Mouse (Mus musculus) olfactory bulb, adult 2 months (tissue): ENCODE data around the gene Hoxd9. TPM values are rescaled to one million over a fixed set of nuclear protein-coding genes. Genes with fewer than 3 reads are reported as not detected.

Experiments used
- H3K27ac ChIP-seq: fragments of 200-500 bp; 2 replicates; pipeline ENCODE4 v1.5.1; 2012; ENCODE audit warnings: low read depth, low read length; ENCODE audit not compliant: insufficient read depth
- H3K4me1 ChIP-seq: fragments of 200-500 bp; 2 replicates; pipeline ENCODE4 v1.6.1; 2012; ENCODE audit warnings: low read length; ENCODE audit not compliant: control insufficient read depth, insufficient read depth
- H3K4me3 ChIP-seq: fragments of 200-500 bp; 2 replicates; pipeline ENCODE4 v1.5.1; 2012; ENCODE audit warnings: mild to moderate bottlenecking, low read depth, low read length, moderate library complexity; ENCODE audit not compliant: insufficient read depth
- CTCF ChIP-seq: fragments of 200-500 bp; IDR thresholded peaks from 2 replicates; pipeline ENCODE4 v1.5.1; 2012; ENCODE audit warnings: low read depth, mild to moderate bottlenecking, low read length, moderate library complexity; ENCODE audit not compliant: insufficient read depth
- POLR2A ChIP-seq: fragments of 200-500 bp; IDR thresholded peaks from 2 replicates; pipeline ENCODE4 v1.6.1; 2012; ENCODE audit warnings: mild to moderate bottlenecking, low read depth, low read length, moderate library complexity; ENCODE audit not compliant: insufficient read depth
- WGBS: fragments of 180-500 bp; shearing (Covaris S2); methylation state at CpG from one replicate; pipeline ENCODE4 v1.1.7; 2018; 5-methylcytosine and 5-hydroxymethylcytosine counted together
- polyA plus RNA-seq: library from polyadenylated mRNA; stranded (reverse); fragments of >200 nt; gene quantifications from 2 replicates; pipeline ENCODE4 v1.2.4, GENCODE M21; 2012; ENCODE audit warnings: low replicate concordance; ENCODE audit not compliant: missing spikeins, insufficient read depth, insufficient read length

Hoxd9 gene
- polyA plus RNA-seq, 1 experiment = not detected

DNA sequence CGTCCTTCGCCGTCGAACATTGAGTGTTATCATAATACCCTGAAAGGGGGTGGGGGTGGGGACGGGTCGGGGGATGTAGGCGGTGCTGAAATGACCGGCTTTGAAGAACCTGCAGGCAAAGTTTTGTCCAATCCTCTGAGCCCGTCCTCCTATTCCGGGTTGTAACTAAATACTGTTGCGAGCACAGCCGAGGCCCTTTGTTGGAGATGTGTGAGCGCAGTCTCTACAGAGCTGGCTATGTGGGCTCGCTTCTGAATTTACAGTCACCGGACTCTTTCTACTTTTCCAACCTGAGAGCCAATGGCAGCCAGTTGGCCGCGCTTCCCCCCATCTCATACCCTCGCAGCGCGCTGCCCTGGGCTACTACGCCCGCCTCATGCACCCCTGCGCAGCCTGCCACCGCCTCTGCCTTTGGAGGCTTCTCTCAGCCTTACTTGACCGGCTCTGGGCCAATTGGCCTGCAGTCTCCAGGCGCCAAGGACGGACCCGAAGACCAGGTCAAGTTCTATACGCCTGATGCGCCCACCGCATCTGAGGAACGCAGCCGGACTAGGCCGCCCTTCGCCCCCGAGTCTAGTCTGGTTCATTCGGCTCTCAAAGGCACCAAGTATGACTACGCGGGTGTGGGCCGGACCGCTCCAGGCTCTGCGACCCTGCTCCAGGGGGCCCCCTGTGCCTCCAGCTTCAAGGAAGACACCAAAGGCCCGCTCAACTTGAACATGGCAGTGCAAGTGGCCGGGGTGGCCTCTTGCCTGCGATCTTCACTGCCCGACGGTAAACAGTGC lies 22.5 kb upstream of the Hoxd9 start, which contains the start of gene Hoxd12:
TSS of gene Hoxd12 (plus strand) at position 133 of the 785 bp plus-strand sequence.
- WGBS = 4% methylated on average over 47 of the region's 47 CpGs
- H3K4me3 ChIP-seq = no peak within 1 kb of the TSS
- no peak for TF ChIP-seq POLR2A
- TF ChIP-seq CTCF = no peak
- peaks cover 5% of the 10 kb centered on the region for H3K4me1 ChIP-seq
- no peak within 1 kb of the TSS for H3K27ac ChIP-seq

DNA sequence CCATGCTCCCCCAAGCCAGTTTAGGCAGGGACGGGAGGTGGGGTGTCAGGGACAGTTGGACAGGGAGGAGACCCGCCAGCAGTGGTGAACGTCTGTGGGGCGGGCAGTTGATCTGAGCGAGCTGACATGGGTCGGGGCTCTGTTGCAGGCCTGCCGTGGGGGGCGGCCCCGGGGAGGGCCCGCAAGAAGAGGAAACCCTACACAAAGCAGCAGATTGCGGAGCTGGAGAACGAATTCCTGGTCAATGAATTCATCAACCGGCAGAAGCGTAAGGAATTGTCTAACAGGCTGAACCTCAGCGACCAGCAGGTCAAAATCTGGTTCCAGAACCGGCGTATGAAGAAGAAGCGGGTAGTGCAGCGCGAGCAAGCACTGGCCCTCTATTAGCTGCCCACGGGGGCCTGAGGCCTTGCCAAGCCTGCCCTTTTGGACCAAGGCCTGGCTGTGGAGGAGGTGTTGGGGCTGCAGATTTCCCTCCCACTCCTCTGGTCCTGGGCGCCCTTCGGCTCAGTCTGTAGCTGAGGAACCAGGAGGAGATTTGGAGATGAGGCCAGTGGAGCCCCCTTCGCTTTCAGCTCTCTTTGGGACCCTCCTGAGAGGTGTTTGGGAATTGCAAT lies 21.8 kb upstream of the Hoxd9 start:
- WGBS = 6% methylated on average over 24 of the region's 24 CpGs
- Histone ChIP-seq H3K4me1 (peaks cover 5% of the 10 kb centered on the region), H3K4me3 (no peak overlapping the region), H3K27ac (no peak overlapping the region)
- TF ChIP-seq POLR2A (no peak), CTCF (no peak)

DNA sequence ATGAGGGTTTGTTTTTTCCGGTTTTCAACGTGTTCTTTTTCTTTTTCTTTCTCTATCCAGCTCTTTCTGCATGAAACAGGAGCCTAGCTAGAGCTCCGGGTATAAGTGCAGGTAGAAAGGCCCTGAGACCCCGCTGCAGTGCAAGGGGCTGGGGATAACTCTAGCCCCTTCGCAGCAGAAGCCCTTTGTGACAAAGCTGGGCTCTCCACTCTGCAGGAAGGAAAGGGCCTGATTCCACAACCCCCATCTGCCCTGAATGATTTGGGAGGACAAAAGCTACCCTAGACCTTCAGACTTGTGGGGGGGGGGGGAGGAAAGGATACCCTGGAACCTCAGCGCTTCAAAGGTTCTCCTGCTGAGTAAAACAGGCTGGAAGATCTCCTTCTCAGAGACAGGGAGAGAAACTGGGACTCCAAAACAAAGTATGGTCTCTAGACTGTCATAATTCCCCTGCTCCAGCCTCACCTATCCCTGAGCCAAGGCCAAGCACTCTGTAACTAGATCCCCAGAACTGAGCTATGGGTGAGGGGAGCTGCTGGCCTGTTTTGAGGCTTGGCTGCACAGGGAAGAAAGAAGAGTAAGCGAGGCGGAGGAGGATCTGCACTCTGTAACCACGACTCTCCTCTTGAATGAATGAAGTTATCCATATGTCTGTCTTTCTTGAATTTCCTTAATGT lies 21.0 kb upstream of the Hoxd9 start:
- no peak overlapping the region for H3K4me3 ChIP-seq
- no peak for TF ChIP-seq CTCF
- TF ChIP-seq POLR2A = no peak
- WGBS = 6% methylated on average over 9 of the region's 9 CpGs

DNA sequence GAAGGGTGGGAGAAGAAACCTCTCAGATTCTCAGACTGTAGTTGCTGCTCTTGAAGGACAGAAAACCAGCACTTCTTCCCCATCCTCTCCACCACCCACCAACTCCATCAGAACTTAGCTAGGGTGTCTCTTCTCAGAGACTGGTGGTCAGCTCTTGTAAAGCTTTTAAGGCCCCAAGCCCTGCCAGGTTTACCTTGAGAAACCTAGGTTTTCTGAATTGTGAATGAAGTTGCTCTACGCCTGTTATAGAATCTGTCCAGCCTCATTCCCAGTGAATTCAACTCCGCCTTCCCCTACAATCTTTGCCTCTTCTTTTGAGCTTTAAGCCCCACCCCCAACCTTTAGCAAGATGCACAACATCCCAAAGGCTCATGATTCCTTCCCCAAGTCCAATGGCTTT lies 20.4 kb upstream of the Hoxd9 start:
- Histone ChIP-seq H3K4me1 (peaks cover 5% of the 10 kb centered on the region), H3K4me3 (no peak overlapping the region), H3K27ac (no peak overlapping the region)
- WGBS = 22% methylated on average over 2 of the region's 2 CpGs
- TF ChIP-seq POLR2A (no peak), CTCF (no peak)

More for the DNA sequence above, 21.0 kb upstream of the Hoxd9 start:
- Histone ChIP-seq H3K27ac (no peak overlapping the region), H3K4me1 (peaks cover 5% of the 10 kb centered on the region)

DNA sequence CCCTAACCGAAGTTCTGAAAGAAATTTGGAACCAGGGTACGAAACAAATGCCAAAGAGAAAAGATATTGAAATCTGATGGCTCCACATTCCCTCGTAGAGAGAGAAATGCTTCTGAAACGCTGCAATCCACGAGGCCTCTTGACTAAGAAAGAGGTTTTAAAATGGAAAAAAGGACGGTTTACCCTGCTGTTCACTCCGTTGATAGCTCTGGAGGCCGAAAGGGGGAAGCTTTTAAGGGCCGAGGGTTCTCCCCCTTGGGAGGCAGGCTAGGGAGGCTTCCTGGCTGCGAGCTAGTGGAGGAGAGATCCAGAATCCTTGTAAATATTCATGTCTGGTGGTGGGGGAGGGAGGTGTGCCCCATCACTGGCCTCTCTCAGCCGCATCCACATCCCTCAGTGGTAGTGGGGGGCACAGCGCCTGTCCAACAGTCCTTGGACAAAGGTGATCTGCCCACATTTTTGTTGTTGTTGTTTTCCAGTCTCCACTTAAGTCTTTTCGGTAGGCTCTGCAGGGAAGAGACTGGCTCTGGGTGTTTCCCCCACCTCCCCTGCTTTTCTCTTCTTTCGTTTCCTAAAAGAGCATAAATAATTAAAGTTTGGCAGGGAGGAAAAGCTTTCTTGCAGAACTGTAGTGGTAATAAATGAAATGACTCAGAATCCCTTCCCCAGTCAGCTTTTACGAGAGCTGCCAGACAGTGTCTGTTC lies 18.5 kb upstream of the Hoxd9 start, which contains the start of gene Hoxd11:
TSS of gene Hoxd11 (plus strand) at position 667 of the 705 bp plus-strand sequence.
- Histone ChIP-seq H3K27ac (no peak within 1 kb of the TSS), H3K4me3 (no peak within 1 kb of the TSS)
- WGBS = 4% methylated on average over 15 of the region's 15 CpGs

DNA sequence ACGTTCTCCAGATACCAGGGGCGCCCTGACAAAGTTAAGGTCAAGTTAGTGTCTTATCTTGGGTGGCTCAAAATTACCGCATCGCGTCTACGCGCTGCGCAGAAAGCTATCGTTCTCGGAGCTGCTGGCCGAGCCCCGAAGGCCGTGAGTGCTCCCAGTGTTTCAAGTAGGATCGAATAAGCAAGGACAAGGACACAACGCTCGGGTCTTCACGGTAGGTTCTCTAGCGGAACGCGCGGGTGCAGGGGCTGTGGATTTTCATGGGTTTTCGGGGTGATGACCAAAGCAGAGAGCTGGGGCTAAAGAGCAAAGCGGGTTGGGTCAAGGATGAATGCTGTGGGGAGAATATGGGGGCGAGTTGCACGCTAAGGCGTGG lies 17.9 kb upstream of the Hoxd9 start:
- 1% methylated on average over 26 of the region's 26 CpGs for WGBS
- Histone ChIP-seq H3K4me1 (no peaks in the 10 kb centered on the region), H3K27ac (no peak overlapping the region)

More for the DNA sequence above, 18.5 kb upstream of the Hoxd9 start, which contains the start of gene Hoxd11:
- no peak for TF ChIP-seq POLR2A
- TF ChIP-seq CTCF = no peak
- no peaks in the 10 kb centered on the region for H3K4me1 ChIP-seq

DNA sequence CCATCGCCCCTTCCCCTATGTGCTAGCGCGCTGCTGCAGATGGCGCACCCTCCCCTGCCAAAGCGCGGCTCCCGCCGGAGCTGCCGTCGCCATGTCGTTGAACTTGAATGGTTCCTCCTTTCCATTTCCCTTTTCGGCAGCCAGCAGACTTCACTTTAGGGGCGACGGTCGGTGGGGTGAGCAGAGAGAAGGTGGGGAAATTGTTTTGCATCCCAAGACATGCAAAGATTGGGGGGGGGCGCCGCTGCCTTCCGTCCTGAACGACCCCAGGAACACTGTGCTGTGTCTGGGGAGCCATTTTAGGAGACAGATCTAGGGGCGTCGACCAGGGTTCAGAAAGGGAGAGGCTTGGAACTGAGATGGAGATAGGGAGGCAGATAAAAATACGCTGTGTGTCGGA lies 17.5 kb upstream of the Hoxd9 start:
- no peak for TF ChIP-seq CTCF
- TF ChIP-seq POLR2A = no peak
- Histone ChIP-seq H3K4me3 (no peak overlapping the region), H3K27ac (no peak overlapping the region)

More for the DNA sequence above, 17.9 kb upstream of the Hoxd9 start:
- no peak for TF ChIP-seq CTCF
- TF ChIP-seq POLR2A = no peak
- H3K4me3 ChIP-seq = no peak overlapping the region

DNA sequence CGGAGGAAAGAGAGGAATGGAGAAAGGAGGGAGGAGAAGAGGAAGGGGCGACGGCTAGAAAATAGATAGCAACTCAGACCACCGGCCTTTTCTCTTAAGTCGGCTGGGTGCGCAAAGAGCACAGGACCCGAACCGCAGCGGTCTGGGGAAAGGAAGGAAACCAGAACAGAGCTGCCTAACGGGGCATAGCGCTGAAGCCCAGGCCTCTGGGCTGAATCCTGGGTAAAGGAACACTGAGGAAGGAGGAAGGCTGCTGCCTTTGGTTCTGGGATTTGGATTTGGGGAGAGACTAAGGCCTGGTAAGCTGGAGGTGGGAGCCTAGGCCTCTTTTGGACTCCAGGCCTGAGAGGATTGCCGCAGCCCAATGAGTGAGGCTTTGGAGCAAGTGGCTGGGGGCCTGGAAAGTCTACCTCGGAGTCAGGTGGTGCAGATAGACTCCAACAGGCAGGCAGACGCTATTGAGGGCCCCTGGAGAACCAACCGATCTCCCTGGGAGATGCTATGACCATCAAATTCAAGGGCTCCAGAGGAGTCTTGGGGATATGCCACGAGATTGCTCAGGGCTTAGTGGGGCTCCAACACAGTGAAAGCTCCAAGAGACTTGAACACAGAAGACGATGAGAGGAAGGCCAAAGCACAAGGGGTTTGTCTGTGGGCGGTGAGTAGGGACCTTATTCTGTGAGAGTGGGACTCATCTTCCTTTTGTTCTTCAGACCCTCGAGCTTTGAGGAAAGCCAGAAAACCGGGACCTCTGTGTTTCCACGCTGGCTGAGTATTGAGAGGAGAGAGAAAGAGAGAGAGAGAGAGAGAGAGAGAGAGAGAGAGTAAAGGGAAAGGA lies 16.7 kb upstream of the Hoxd9 start:
- H3K27ac ChIP-seq = no peak overlapping the region
- 3% methylated on average over 21 of the region's 21 CpGs for WGBS
- TF ChIP-seq POLR2A (no peak), CTCF (no peak)

More for the DNA sequence above, 17.5 kb upstream of the Hoxd9 start:
- H3K4me1 ChIP-seq = no peaks in the 10 kb centered on the region
- 2% methylated on average over 23 of the region's 23 CpGs for WGBS

More for the DNA sequence above, 16.7 kb upstream of the Hoxd9 start:
- no peak overlapping the region for H3K4me3 ChIP-seq
- no peaks in the 10 kb centered on the region for H3K4me1 ChIP-seq
